Mouse (Mus musculus): ENCODE measurements around the gene Retreg3.

Retreg3 gene

GRCm38 (mm10) chr11:101071810-101072428, 47.8 kb downstream of the Retreg3 start:
- no peak for DNase-seq

GRCm38 (mm10) chr11:101070987-101071386, 48.7 kb downstream of the Retreg3 start:
- DNase-seq = no peak

GRCm38 (mm10) chr11:101070189-101070527, 49.5 kb downstream of the Retreg3 start:
- no peak for DNase-seq

- DNase-seq = peak; percentile 96
These were observed 50.1 kb downstream of the Retreg3 start, which contains the start of gene Naglu for GRCm38 (mm10) chr11:101069391-101070188. Naglu (plus strand) TSS chr11:101070012.

- peak; percentile 90 for DNase-seq
These were observed 52.9 kb downstream of the Retreg3 start for GRCm38 (mm10) chr11:101066549-101067412.

- DNase-seq = no peak
These were observed 54.7 kb downstream of the Retreg3 start for GRCm38 (mm10) chr11:101065002-101065401.

GRCm38 (mm10) chr11:101064462-101064861, 55.2 kb downstream of the Retreg3 start:
- no peak for DNase-seq

GRCm38 (mm10) chr11:101063676-101064327, 55.9 kb downstream of the Retreg3 start:
- no peak for DNase-seq

GRCm38 (mm10) chr11:101062971-101063675, 56.6 kb downstream of the Retreg3 start:
- DNase-seq = no peak

- DNase-seq = no peak
These were observed 57.4 kb downstream of the Retreg3 start for GRCm38 (mm10) chr11:101062165-101062884.

GRCm38 (mm10) chr11:101061049-101061448, 58.6 kb downstream of the Retreg3 start:
- DNase-seq = no peak

- no peak for DNase-seq
These were observed 59.6 kb downstream of the Retreg3 start for GRCm38 (mm10) chr11:101060126-101060525.

GRCm38 (mm10) chr11:101059473-101059872, 60.2 kb downstream of the Retreg3 start:
- no peak for DNase-seq

GRCm38 (mm10) chr11:101058726-101059125, 61.0 kb downstream of the Retreg3 start:
- no peak for DNase-seq

GRCm38 (mm10) chr11:101057860-101058259, 61.8 kb downstream of the Retreg3 start:
- DNase-seq = peak; percentile 85

GRCm38 (mm10) chr11:101056885-101057284, 62.8 kb downstream of the Retreg3 start:
- no peak for DNase-seq

- DNase-seq = no peak
These were observed 64.3 kb downstream of the Retreg3 start for GRCm38 (mm10) chr11:101055418-101055817.

GRCm38 (mm10) chr11:101053974-101054373, 65.7 kb downstream of the Retreg3 start:
- DNase-seq = peak; percentile 19

GRCm38 (mm10) chr11:101052751-101053473, 66.8 kb downstream of the Retreg3 start:
- DNase-seq = no peak

GRCm38 (mm10) chr11:101051617-101052016, 68.1 kb downstream of the Retreg3 start:
- no peak for DNase-seq

- DNase-seq = peak; percentile 4
These were observed 68.6 kb downstream of the Retreg3 start for GRCm38 (mm10) chr11:101051051-101051493.

Data from retina, postnatal 1 day (tissue).